Mouse (Mus musculus) myocyte (in vitro differentiated cells): Measurements from ENCODE around the gene Eme2.

ENCODE experiments used
- CEBPB ChIP-seq: IDR thresholded peaks from 2 replicates; pipeline ENCODE4 v1.6.1; 2011; ENCODE audit warnings: mild to moderate bottlenecking, moderate library complexity; ENCODE audit not compliant: poor library complexity, insufficient read depth, severe bottlenecking
- E2F4 ChIP-seq: IDR thresholded peaks from one replicate; pipeline ENCODE4 v1.6.1; 2011; ENCODE audit warnings: mild to moderate bottlenecking, control low read depth, moderate library complexity; ENCODE audit not compliant: insufficient read depth
- MAX ChIP-seq: IDR thresholded peaks from one replicate; pipeline ENCODE4 v1.6.1; 2011; ENCODE audit warnings: low read depth, mild to moderate bottlenecking, control low read depth
- MYOD1 ChIP-seq, 3 experiments: IDR thresholded peaks; one replicate each; pipeline ENCODE4 v1.6.1; 2011; ENCODE audit warnings: control low read depth in 2 of 3, low read depth in 2 of 3, mild to moderate bottlenecking in 2 of 3, moderate library complexity in 1 of 3; ENCODE audit not compliant: insufficient read length in 2 of 3, control insufficient read depth in 1 of 3
- MYOG ChIP-seq, 3 experiments: IDR thresholded peaks; one replicate each; pipeline ENCODE4 v1.6.1; 2011; ENCODE audit warnings: control low read depth in 2 of 3, low read depth in 2 of 3, mild to moderate bottlenecking in 2 of 3; ENCODE audit not compliant: insufficient read length in 2 of 3, control insufficient read depth in 1 of 3, insufficient read depth in 1 of 3
- POLR2A ChIP-seq: IDR thresholded peaks from one replicate; pipeline ENCODE4 v1.6.1; 2011; ENCODE audit warnings: low read depth, mild to moderate bottlenecking, control low read depth, moderate library complexity; ENCODE audit not compliant: insufficient read length
- POLR2AphosphoS2 ChIP-seq: IDR thresholded peaks from one replicate; pipeline ENCODE4 v1.6.1; 2011; ENCODE audit warnings: low read depth, control low read depth; ENCODE audit not compliant: insufficient read length
- TCF12 ChIP-seq: IDR thresholded peaks from one replicate; pipeline ENCODE4 v1.6.1; 2011; ENCODE audit warnings: mild to moderate bottlenecking, control low read depth; ENCODE audit not compliant: poor library complexity, insufficient read depth, severe bottlenecking
- TCF3 ChIP-seq: IDR thresholded peaks from one replicate; pipeline ENCODE4 v1.6.1; 2011; ENCODE audit warnings: low read depth, control low read depth; ENCODE audit not compliant: insufficient read length
- USF1 ChIP-seq: IDR thresholded peaks from one replicate; pipeline ENCODE4 v1.6.1; 2011; ENCODE audit warnings: low read depth, mild to moderate bottlenecking, control low read depth, moderate library complexity

DNA sequence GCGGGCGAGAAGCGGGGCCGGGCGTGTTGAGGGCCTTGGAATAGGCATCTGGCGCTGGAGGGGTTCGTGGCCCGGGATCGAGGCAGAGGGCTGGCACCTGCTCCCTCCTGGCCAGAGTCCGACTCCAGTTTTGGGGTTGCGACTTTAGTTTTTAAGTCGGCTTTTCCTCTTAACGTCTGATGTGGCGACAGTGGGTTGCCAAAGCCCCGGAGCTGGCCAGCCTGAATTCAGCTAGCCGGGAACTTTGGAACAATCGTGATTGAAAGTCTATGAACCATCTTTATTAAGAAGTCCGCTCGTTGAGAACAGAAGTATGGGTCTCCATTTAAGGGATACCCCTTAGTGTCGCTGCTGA lies 44.1 kb downstream of the Eme2 start:
- TF ChIP-seq POLR2A (no peak), POLR2AphosphoS2 (no peak), TCF12 (no peak), MAX (no peak), MYOG (IDR thresholded peaks at IDR 0.05; ENCODE audit: control insufficient read depth in 1 of 3, insufficient read depth in 1 of 3, insufficient read length in 2 of 3, low read depth in 2 of 3) (no peak), USF1 (no peak), E2F4 (no peak), CEBPB (no peak), MYOD1 (IDR thresholded peaks at IDR 0.05; ENCODE audit: control insufficient read depth in 1 of 3, insufficient read length in 2 of 3, low read depth in 2 of 3) (no peak), TCF3 (no peak)
